Mouse (Mus musculus): ENCODE results near the gene Fzd4. TPM values are rescaled to one million over a fixed set of nuclear protein-coding genes. Genes with fewer than 3 reads are reported as not detected.
A peak's percentile ranks its signal among the peaks of the same experiment; 100 is the strongest.

Gene Fzd4
- polyA plus RNA-seq, 1 experiment from 2014 or later, result 1.3 TPM

GRCm38 (mm10) chr7:89403053-89403972, 842 bp upstream of the Fzd4 start:
- Histone ChIP-seq H3K36me3 (no peaks in the 10 kb centered on the region), H3K4me3 (peak overlapping the region; percentile 80), H3K4me1 (peaks cover 23% of the 10 kb centered on the region), H3K27ac (replicated peaks) (peak overlapping the region; percentile 70), H3K9me3 (no peaks in the 10 kb centered on the region), H3K27me3 (0 out of 2 replicates have a peak, but pooled peaks cover 15% of the 10 kb centered on the region), H3K4me2 (replicated peaks) (peak overlapping the region; percentile 99), H3K9ac (replicated peaks) (peak overlapping the region; percentile 75)
- ATAC-seq (replicated peaks), result peak; percentile 80
- WGBS, result 5% methylated on average over 52 of the region's 52 CpGs

- H3K9ac ChIP-seq (replicated peaks), result peak overlapping the region; percentile 75
- H3K36me3 ChIP-seq, result no peaks in the 10 kb centered on the region
- ATAC-seq (replicated peaks), result no peak
- H3K4me2 ChIP-seq (replicated peaks), result peak overlapping the region; percentile 99
- H3K9me3 ChIP-seq, result no peaks in the 10 kb centered on the region
- H3K4me1 ChIP-seq, result peaks cover 23% of the 10 kb centered on the region
- WGBS, result 1% methylated on average over 35 of the region's 35 CpGs
- H3K4me3 ChIP-seq, result peak overlapping the region; percentile 80
- H3K27ac ChIP-seq (replicated peaks), result peak overlapping the region; percentile 44
- H3K27me3 ChIP-seq, result 0 out of 2 replicates have a peak, but pooled peaks cover 15% of the 10 kb centered on the region
Measured at GRCm38 (mm10) chr7:89404734-89405440, 732 bp downstream of the Fzd4 start.

GRCm38 (mm10) chr7:89406011-89406410, 1.9 kb downstream of the Fzd4 start:
- no peak overlapping the region for H3K27ac ChIP-seq (replicated peaks)
- no peak overlapping the region for H3K4me3 ChIP-seq
- no peaks in the 10 kb centered on the region for H3K36me3 ChIP-seq
- no peak overlapping the region for H3K9ac ChIP-seq (replicated peaks)
- H3K9me3 ChIP-seq, result no peaks in the 10 kb centered on the region
- peaks cover 21% of the 10 kb centered on the region for H3K4me1 ChIP-seq
- 41% methylated on average over 1 of the region's 1 CpGs for WGBS
- no peak for ATAC-seq (replicated peaks)
- no peak overlapping the region for H3K4me2 ChIP-seq (replicated peaks)
- H3K27me3 ChIP-seq, result 0 out of 2 replicates have a peak, but pooled peaks cover 15% of the 10 kb centered on the region

DNA sequence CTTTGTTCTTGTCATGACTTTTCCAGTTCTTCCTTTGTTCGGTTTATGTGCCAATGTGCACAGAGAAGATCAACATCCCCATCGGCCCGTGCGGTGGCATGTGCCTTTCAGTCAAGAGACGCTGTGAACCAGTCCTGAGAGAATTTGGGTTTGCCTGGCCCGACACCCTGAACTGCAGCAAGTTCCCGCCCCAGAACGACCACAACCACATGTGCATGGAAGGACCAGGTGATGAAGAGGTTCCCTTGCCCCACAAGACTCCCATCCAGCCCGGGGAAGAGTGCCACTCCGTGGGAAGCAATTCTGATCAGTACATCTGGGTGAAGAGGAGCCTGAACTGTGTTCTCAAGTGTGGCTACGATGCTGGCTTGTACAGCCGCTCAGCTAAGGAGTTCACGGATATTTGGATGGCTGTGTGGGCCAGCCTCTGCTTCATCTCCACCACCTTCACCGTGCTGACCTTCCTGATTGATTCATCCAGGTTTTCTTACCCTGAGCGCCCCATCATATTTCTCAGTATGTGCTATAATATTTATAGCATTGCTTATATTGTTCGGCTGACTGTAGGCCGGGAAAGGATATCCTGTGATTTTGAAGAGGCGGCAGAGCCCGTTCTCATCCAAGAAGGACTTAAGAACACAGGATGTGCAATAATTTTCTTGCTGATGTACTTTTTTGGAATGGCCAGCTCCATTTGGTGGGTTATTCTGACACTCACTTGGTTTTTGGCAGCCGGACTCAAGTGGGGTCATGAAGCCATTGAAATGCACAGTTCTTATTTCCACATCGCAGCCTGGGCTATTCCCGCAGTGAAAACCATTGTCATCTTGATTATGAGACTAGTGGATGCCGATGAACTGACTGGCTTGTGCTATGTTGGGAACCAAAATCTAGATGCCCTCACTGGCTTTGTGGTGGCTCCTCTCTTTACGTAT, 3.1 kb downstream of the Fzd4 start:
- H3K4me2 ChIP-seq (replicated peaks), result no peak overlapping the region
- 0 out of 2 replicates have a peak, but pooled peaks cover 10% of the 10 kb centered on the region for H3K27me3 ChIP-seq
- H3K4me3 ChIP-seq, result no peak overlapping the region
- H3K36me3 ChIP-seq, result no peaks in the 10 kb centered on the region
- no peaks in the 10 kb centered on the region for H3K9me3 ChIP-seq
- peaks cover 14% of the 10 kb centered on the region for H3K4me1 ChIP-seq
- no peak overlapping the region for H3K27ac ChIP-seq (replicated peaks)
- H3K9ac ChIP-seq (replicated peaks), result no peak overlapping the region
- 93% methylated on average over 24 of the region's 24 CpGs for WGBS
- no peak for ATAC-seq (replicated peaks)

- H3K27me3 ChIP-seq, result no peaks in the 10 kb centered on the region
- no peak overlapping the region for H3K4me3 ChIP-seq
- WGBS, result 80% methylated on average over 4 of the region's 4 CpGs
- H3K36me3 ChIP-seq, result no peaks in the 10 kb centered on the region
- ATAC-seq (replicated peaks), result no peak
- H3K4me1 ChIP-seq, result peaks cover under 1% of the 10 kb centered on the region
- H3K27ac ChIP-seq (replicated peaks), result no peak overlapping the region
- H3K4me2 ChIP-seq (replicated peaks), result no peak overlapping the region
- no peaks in the 10 kb centered on the region for H3K9me3 ChIP-seq
- no peak overlapping the region for H3K9ac ChIP-seq (replicated peaks)
Measured at GRCm38 (mm10) chr7:89410294-89410693, 6.1 kb downstream of the Fzd4 start.

DNA sequence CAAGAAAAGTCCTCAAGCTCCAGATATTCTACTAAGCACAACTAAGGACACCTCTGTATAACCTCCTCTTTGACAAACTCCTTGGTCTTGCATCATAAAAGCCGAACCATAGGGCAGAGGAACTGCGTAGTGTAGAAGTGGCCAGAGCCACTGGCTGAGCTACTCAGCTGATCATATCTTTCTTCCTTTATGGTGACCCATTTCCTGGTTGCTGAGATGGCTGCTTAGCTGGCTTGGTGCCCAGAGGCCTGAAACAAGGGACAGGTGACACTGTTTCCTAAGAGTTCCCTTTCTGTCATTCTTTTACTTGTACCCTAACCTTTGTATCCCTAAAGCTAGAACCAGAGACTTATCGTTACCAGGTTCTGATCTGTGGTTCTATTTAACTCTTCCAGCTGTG, 7.2 kb downstream of the Fzd4 start:
- no peaks in the 10 kb centered on the region for H3K9me3 ChIP-seq
- H3K36me3 ChIP-seq, result no peaks in the 10 kb centered on the region
- no peak overlapping the region for H3K4me2 ChIP-seq (replicated peaks)
- ATAC-seq (replicated peaks), result no peak
- no peaks in the 10 kb centered on the region for H3K4me1 ChIP-seq
- no peak overlapping the region for H3K4me3 ChIP-seq
- 92% methylated on average over 3 of the region's 3 CpGs for WGBS
- H3K27me3 ChIP-seq, result no peaks in the 10 kb centered on the region
- no peak overlapping the region for H3K27ac ChIP-seq (replicated peaks)
- H3K9ac ChIP-seq (replicated peaks), result no peak overlapping the region

- Histone ChIP-seq H3K36me3 (no peaks in the 10 kb centered on the region), H3K4me1 (no peaks in the 10 kb centered on the region), H3K27ac (replicated peaks) (no peak overlapping the region), H3K4me2 (replicated peaks) (no peak overlapping the region), H3K27me3 (no peaks in the 10 kb centered on the region), H3K9ac (replicated peaks) (no peak overlapping the region), H3K9me3 (no peaks in the 10 kb centered on the region), H3K4me3 (no peak overlapping the region)
- 95% methylated on average over 7 of the region's 7 CpGs for WGBS
- ATAC-seq (replicated peaks), result no peak
Measured at GRCm38 (mm10) chr7:89412094-89412493, 7.9 kb downstream of the Fzd4 start.

- no peak overlapping the region for H3K27ac ChIP-seq (replicated peaks)
- H3K4me1 ChIP-seq, result 0 out of 2 replicates have a peak, but pooled peaks cover 2% of the 10 kb centered on the region
- no peak overlapping the region for H3K4me2 ChIP-seq (replicated peaks)
- no peaks in the 10 kb centered on the region for H3K36me3 ChIP-seq
- no peak overlapping the region for H3K4me3 ChIP-seq
- 75% methylated on average over 4 of the region's 4 CpGs for WGBS
- no peaks in the 10 kb centered on the region for H3K27me3 ChIP-seq
- no peak for ATAC-seq (replicated peaks)
- no peak overlapping the region for H3K9ac ChIP-seq (replicated peaks)
- no peaks in the 10 kb centered on the region for H3K9me3 ChIP-seq
Measured at GRCm38 (mm10) chr7:89416027-89416426, 11.9 kb downstream of the Fzd4 start.

GRCm38 (mm10) chr7:89417707-89418106, 13.6 kb downstream of the Fzd4 start:
- Histone ChIP-seq H3K9me3 (no peaks in the 10 kb centered on the region), H3K4me2 (replicated peaks) (no peak overlapping the region), H3K4me1 (0 out of 2 replicates have a peak, but pooled peaks cover 2% of the 10 kb centered on the region), H3K27me3 (no peaks in the 10 kb centered on the region), H3K9ac (replicated peaks) (no peak overlapping the region), H3K27ac (replicated peaks) (no peak overlapping the region), H3K36me3 (no peaks in the 10 kb centered on the region), H3K4me3 (no peak overlapping the region)
- ATAC-seq (replicated peaks), result no peak
- 91% methylated on average over 2 of the region's 2 CpGs for WGBS

DNA sequence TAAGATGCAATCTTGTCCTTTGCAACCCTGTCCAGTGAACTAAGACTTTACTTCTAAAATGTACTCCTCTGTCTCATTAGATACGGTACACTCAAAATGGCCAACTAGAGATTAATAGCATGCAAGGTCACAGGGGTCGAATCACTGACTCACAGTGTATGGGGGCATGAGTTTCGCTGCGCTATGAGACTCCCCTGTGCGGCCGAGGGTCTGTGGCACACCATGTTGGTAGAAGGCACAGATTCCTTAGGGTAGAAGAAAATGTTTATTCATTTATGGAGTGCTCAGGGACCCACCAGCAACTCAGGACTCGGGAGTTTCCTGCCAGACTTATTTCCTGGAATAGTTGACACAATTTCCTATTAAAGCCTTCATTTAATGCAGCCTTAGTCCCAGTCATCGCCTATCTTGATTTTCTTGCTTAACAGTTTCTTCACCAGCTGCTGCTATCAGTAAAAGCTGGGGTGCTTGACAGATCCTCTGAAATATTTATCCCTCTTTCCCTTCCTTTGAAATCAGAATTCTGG, 14.0 kb downstream of the Fzd4 start:
- Histone ChIP-seq H3K36me3 (no peaks in the 10 kb centered on the region), H3K27ac (replicated peaks) (no peak overlapping the region), H3K27me3 (no peaks in the 10 kb centered on the region), H3K4me3 (no peak overlapping the region), H3K4me2 (replicated peaks) (no peak overlapping the region), H3K4me1 (0 out of 2 replicates have a peak, but pooled peaks cover 2% of the 10 kb centered on the region), H3K9ac (replicated peaks) (no peak overlapping the region), H3K9me3 (no peaks in the 10 kb centered on the region)
- no peak for ATAC-seq (replicated peaks)
- WGBS, result 87% methylated on average over 8 of the region's 8 CpGs

GRCm38 (mm10) chr7:89418917-89419679, 14.9 kb downstream of the Fzd4 start:
- Histone ChIP-seq H3K27ac (replicated peaks) (no peak overlapping the region), H3K27me3 (no peaks in the 10 kb centered on the region), H3K4me1 (0 out of 2 replicates have a peak, but pooled peaks cover 2% of the 10 kb centered on the region), H3K4me2 (replicated peaks) (no peak overlapping the region), H3K9ac (replicated peaks) (no peak overlapping the region), H3K36me3 (no peaks in the 10 kb centered on the region), H3K9me3 (no peaks in the 10 kb centered on the region), H3K4me3 (no peak overlapping the region)
- WGBS, result 42% methylated on average over 3 of the region's 3 CpGs
- ATAC-seq (replicated peaks), result peak; percentile 53; the same call in 1 of the 2 replicates
